Mouse (Mus musculus): ENCODE results near the gene Arl6ip4. TPM values are rescaled to one million over a fixed set of nuclear protein-coding genes. Genes with fewer than 3 reads are reported as not detected.

Arl6ip4 gene
- polyA plus RNA-seq, 1 experiment = 19.6 TPM

DNA sequence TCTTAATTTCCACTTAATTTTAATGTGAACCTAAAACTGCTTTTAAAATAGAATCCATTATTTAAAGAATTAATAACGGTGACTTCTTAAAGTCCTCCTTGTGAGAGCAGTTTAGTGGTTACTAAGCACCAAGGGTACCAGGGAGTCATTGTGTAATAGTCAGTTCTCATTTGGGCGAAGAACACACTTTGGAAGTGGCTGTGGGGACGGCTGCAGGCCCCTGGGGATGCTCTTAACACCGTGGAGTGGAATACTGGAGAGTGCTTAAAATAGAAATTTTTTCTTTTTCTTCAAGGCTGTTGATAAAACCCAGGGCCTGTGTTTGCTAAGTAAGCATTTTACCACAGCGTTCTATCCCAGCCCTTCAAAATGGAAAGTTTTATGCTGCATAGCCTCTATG, 40.1 kb downstream of the Arl6ip4 start:
- no peak overlapping the region for H3K27ac ChIP-seq (ENCODE audit: insufficient read depth, low read depth, low read length)
- no peaks in the 10 kb centered on the region for H3K36me3 ChIP-seq (ENCODE audit: control insufficient read depth, insufficient read depth, low read length)
- no peak for TF ChIP-seq POLR2A (IDR thresholded peaks at IDR 0.05; ENCODE audit: low read depth, low read length)
- TF ChIP-seq CTCF (IDR thresholded peaks at IDR 0.05; ENCODE audit: extremely low read depth, insufficient read length, insufficient replicate concordance, low read depth, low read length) = no peak
- H3K27me3 ChIP-seq (ENCODE audit: control insufficient read depth, insufficient read depth, low read length) = no peaks in the 10 kb centered on the region
- H3K4me1 ChIP-seq (ENCODE audit: control insufficient read depth, insufficient read depth, insufficient read length, low read length) = no peaks in the 10 kb centered on the region
- 74% methylated on average over 5 of the region's 5 CpGs for WGBS
- H3K4me3 ChIP-seq (ENCODE audit: low read depth, low read length) = no peak overlapping the region

DNA sequence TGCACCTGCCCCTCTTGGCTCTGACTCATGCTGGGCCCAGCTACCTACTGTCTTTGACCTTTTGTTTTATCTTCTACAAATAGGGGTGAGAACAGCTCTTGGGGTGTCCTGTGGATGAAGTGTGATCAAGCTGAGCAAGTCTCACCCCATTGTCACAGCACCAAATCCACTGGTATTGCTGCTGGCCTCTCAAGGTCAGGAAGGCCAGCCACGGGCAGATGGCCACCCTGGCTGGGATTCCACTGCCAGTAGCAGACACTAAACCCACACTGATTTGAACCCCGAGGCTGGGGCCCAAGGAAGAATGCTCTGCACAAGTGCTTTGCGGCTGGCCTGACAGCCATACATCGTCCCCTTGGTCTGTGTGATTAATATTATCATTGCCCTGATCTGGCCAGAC, 42.4 kb downstream of the Arl6ip4 start:
- no peak overlapping the region for H3K4me3 ChIP-seq (ENCODE audit: low read depth, low read length)
- WGBS = 78% methylated on average over 4 of the region's 4 CpGs
- no peaks in the 10 kb centered on the region for H3K36me3 ChIP-seq (ENCODE audit: control insufficient read depth, insufficient read depth, low read length)
- no peak overlapping the region for H3K27ac ChIP-seq (ENCODE audit: insufficient read depth, low read depth, low read length)
- TF ChIP-seq CTCF (IDR thresholded peaks at IDR 0.05; ENCODE audit: extremely low read depth, insufficient read length, insufficient replicate concordance, low read depth, low read length) (no peak), POLR2A (IDR thresholded peaks at IDR 0.05; ENCODE audit: low read depth, low read length) (no peak)
- H3K27me3 ChIP-seq (ENCODE audit: control insufficient read depth, insufficient read depth, low read length) = no peaks in the 10 kb centered on the region
- H3K4me1 ChIP-seq (ENCODE audit: control insufficient read depth, insufficient read depth, insufficient read length, low read length) = no peaks in the 10 kb centered on the region

DNA sequence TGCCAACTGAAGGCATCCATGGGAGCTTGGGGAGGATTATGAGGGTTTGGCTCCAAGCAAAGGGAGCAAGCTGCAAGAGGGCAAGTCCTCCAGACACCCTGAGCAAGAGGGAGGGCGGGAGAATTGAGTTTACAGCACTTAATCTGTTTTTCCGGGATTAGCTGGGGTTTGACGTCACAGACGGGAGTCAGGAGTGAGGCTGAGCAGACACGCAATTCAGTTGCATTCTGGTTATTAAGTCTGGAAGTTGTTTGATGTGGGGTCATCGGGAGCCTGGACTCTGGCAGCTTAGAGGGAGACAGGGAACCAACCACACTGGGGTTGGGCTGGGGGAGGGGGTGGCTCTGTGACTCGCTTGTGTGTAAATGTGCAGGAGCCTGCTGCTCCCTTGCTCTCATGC, 43.6 kb downstream of the Arl6ip4 start:
- TF ChIP-seq POLR2A (IDR thresholded peaks at IDR 0.05; ENCODE audit: low read depth, low read length) (no peak), CTCF (IDR thresholded peaks at IDR 0.05; ENCODE audit: extremely low read depth, insufficient read length, insufficient replicate concordance, low read depth, low read length) (no peak)
- no peaks in the 10 kb centered on the region for H3K27me3 ChIP-seq (ENCODE audit: control insufficient read depth, insufficient read depth, low read length)
- H3K4me1 ChIP-seq (ENCODE audit: control insufficient read depth, insufficient read depth, insufficient read length, low read length) = no peaks in the 10 kb centered on the region
- H3K4me3 ChIP-seq (ENCODE audit: low read depth, low read length) = no peak overlapping the region
- H3K27ac ChIP-seq (ENCODE audit: insufficient read depth, low read depth, low read length) = no peak overlapping the region
- 30% methylated on average over 7 of the region's 7 CpGs for WGBS
- no peaks in the 10 kb centered on the region for H3K36me3 ChIP-seq (ENCODE audit: control insufficient read depth, insufficient read depth, low read length)

DNA sequence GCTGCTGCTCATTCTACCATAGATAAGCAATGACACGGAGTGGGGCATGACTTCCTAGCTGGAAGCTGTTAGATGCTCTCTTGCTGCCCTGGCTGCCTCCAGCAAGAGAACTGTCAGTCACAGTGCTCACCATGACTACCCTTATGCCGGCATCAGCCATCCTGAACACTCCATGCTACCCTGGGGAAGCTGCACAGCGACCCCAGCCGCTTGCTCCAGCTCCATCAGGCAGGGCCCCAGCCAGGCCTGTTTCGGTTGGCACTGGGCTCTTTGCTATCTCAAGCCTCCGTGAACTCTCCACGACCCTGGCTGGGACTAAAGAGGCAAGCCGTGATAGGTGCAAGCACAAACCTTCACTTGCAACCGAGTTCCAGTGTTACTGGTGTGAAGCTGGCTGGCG, 45.9 kb downstream of the Arl6ip4 start:
- Histone ChIP-seq H3K4me3 (ENCODE audit: low read depth, low read length) (no peak overlapping the region), H3K27me3 (ENCODE audit: control insufficient read depth, insufficient read depth, low read length) (no peaks in the 10 kb centered on the region), H3K4me1 (ENCODE audit: control insufficient read depth, insufficient read depth, insufficient read length, low read length) (no peaks in the 10 kb centered on the region), H3K36me3 (ENCODE audit: control insufficient read depth, insufficient read depth, low read length) (no peaks in the 10 kb centered on the region), H3K27ac (ENCODE audit: insufficient read depth, low read depth, low read length) (no peak overlapping the region)
- WGBS = 73% methylated on average over 10 of the region's 10 CpGs
- no peak for TF ChIP-seq POLR2A (IDR thresholded peaks at IDR 0.05; ENCODE audit: low read depth, low read length)
- no peak for TF ChIP-seq CTCF (IDR thresholded peaks at IDR 0.05; ENCODE audit: extremely low read depth, insufficient read length, insufficient replicate concordance, low read depth, low read length)

DNA sequence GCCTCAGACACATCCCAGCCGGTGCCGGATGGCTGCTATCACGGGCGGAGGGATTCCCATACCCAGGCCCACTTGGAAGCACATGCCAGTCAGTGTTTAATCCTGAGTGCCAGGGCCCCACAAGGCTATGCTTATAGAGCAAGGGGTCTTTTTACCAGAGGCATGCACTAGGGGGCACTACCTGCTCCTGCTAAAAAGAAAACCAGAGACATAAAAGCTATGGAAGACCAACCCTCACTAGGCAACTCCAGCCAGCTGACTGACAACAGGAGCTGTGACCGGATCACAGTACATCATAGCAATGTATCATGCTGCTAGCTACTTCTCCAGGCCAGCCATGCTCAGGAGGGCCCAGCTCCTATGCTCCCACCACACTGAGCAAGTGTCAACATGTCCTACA, 46.7 kb downstream of the Arl6ip4 start:
- no peak for TF ChIP-seq POLR2A (IDR thresholded peaks at IDR 0.05; ENCODE audit: low read depth, low read length)
- peak; percentile 26; the same call in 1 of the 2 replicates for TF ChIP-seq CTCF (IDR thresholded peaks at IDR 0.05; ENCODE audit: extremely low read depth, insufficient read length, insufficient replicate concordance, low read depth, low read length)
- H3K27me3 ChIP-seq (ENCODE audit: control insufficient read depth, insufficient read depth, low read length) = no peaks in the 10 kb centered on the region
- H3K36me3 ChIP-seq (ENCODE audit: control insufficient read depth, insufficient read depth, low read length) = no peaks in the 10 kb centered on the region
- no peaks in the 10 kb centered on the region for H3K4me1 ChIP-seq (ENCODE audit: control insufficient read depth, insufficient read depth, insufficient read length, low read length)
- no peak overlapping the region for H3K27ac ChIP-seq (ENCODE audit: insufficient read depth, low read depth, low read length)
- no peak overlapping the region for H3K4me3 ChIP-seq (ENCODE audit: low read depth, low read length)
- WGBS = 75% methylated on average over 5 of the region's 5 CpGs

DNA sequence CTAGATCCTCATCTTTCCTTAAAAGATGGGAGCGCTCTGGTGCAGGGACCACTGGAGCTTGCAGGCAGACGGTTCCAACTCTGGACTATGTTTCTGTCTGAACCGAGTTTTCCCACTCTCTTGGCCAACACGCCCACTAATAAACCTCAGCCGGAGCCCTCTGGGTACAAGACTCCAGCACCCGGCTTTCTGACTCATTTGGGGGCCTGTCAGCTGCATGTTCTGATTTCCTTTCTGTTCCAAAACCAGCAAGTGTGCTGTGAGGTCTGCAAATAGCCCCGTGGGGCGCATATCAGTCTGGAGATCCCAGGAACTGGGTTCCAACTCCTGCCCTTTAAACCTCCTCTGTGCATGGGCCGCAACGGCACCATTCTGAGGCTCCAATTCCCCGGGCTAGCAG, 47.6 kb downstream of the Arl6ip4 start:
- 65% methylated on average over 11 of the region's 11 CpGs for WGBS
- Histone ChIP-seq H3K27me3 (ENCODE audit: control insufficient read depth, insufficient read depth, low read length) (no peaks in the 10 kb centered on the region), H3K36me3 (ENCODE audit: control insufficient read depth, insufficient read depth, low read length) (no peaks in the 10 kb centered on the region), H3K27ac (ENCODE audit: insufficient read depth, low read depth, low read length) (no peak overlapping the region), H3K4me1 (ENCODE audit: control insufficient read depth, insufficient read depth, insufficient read length, low read length) (no peaks in the 10 kb centered on the region), H3K4me3 (ENCODE audit: low read depth, low read length) (no peak overlapping the region)
- no peak for TF ChIP-seq POLR2A (IDR thresholded peaks at IDR 0.05; ENCODE audit: low read depth, low read length)
- no peak for TF ChIP-seq CTCF (IDR thresholded peaks at IDR 0.05; ENCODE audit: extremely low read depth, insufficient read length, insufficient replicate concordance, low read depth, low read length)

DNA sequence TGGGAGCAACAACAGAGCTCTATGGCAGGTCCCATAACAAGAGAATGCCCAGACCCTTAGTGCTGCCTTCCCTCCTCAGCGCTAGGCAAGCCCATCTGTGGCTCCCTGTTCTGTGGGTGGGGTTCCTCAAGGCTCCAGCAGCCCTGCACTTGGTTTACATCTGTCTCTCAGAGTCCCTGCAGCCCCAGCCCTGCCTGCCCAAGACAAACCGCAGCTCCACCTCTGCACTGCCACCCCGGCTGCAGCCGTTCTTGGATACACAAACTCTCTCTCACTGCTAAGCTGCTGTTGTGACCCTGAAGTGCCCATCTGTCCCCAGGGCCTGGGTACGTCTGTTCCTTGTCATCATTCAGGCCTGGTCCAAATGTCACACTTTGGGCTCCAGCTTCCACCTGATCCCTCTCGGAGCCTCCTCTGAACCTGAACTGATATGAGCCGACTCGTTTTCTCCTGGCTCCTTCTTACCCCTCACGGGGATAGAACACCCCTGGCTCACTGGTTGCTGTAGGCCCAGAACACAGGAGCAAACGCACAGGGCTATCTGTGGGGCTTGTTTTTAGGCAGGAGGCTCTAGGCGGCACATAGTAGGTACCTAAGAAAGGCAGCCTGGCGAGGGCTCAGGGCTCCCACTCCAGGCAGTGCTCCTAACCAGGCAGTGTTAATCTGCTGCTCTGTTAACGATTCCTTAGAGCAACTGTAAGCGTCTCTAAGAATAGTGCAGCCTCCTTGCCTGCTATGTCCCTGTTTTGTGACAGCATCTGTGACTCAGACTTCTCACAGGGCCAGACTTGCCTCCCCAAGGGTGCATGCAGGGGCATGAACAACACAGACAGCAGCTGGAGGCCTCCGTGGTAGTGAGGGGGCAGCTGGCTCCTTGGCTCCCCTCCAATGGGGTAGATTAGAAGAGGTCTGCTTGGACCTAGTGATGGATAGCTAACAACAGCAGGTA, 50.0 kb downstream of the Arl6ip4 start:
- no peak overlapping the region for H3K27ac ChIP-seq (ENCODE audit: insufficient read depth, low read depth, low read length)
- WGBS = 62% methylated on average over 15 of the region's 15 CpGs
- no peak for TF ChIP-seq POLR2A (IDR thresholded peaks at IDR 0.05; ENCODE audit: low read depth, low read length)
- TF ChIP-seq CTCF (IDR thresholded peaks at IDR 0.05; ENCODE audit: extremely low read depth, insufficient read length, insufficient replicate concordance, low read depth, low read length) = no peak
- H3K36me3 ChIP-seq (ENCODE audit: control insufficient read depth, insufficient read depth, low read length) = no peaks in the 10 kb centered on the region
- no peak overlapping the region for H3K4me3 ChIP-seq (ENCODE audit: low read depth, low read length)
- H3K4me1 ChIP-seq (ENCODE audit: control insufficient read depth, insufficient read depth, insufficient read length, low read length) = no peaks in the 10 kb centered on the region
- H3K27me3 ChIP-seq (ENCODE audit: control insufficient read depth, insufficient read depth, low read length) = no peaks in the 10 kb centered on the region
